Mouse (Mus musculus) spleen, postnatal 4 days (tissue): ENCODE results near the gene Neu1.
A peak's percentile ranks its signal among the peaks of the same experiment; 100 is the strongest.
"Not testable (repeated sequence)": the region's sequence is repeated elsewhere in the genome, so short reads cannot be mapped to it uniquely, and the experiment has no call there.

Experiments
- DNase-seq, 2 experiments: peaks; one replicate each; pipeline ENCODE4 v3.0.0; 2022; ENCODE audit warnings: low spot score in 2 of 2

Neu1 gene

GRCm38 (mm10) chr17:34948721-34949552, 17.9 kb downstream of the Neu1 start:
- DNase-seq: not testable (repeated sequence)

- no peak for DNase-seq
These were observed 18.5 kb downstream of the Neu1 start for GRCm38 (mm10) chr17:34949553-34949969.

GRCm38 (mm10) chr17:34950514-34951455, 19.7 kb downstream of the Neu1 start:
- DNase-seq: no peak

DNA sequence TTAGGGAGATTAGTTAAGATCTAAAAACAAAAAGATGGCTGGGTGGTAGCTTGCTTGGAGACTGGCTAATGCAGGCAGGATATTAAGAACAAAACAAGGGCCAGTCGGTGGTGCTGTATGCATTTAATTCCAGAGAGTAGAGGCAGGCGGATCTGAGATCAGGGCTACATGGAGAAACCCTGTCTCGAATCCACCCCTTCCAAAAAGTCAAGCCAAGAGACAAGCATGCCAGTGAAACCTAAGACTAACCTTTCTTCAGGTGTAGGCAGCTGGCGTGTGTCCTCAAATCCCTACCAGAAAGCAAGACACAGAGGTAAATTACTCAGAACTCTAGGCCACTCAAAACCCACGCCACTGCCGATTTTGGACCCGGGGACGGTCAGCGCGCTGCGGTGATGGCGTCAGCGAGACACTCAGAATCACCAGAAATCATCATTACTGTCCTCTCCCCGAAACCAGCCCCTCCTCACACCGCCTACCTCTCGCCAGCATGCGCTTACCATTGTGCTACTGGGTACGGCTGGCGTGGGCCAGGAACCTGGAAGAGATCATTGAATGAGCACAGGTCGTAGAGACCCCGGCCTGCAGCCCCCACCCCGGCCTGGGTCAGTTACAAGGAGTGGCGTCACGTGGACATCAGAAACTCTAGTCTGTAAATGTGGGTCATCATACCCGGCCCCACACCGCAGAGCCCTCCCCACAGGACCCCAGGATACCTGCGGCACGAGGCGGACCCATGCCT, 20.8 kb downstream of the Neu1 start:
- peak in 1 of 2 experiments; percentile 76 for DNase-seq

DNA sequence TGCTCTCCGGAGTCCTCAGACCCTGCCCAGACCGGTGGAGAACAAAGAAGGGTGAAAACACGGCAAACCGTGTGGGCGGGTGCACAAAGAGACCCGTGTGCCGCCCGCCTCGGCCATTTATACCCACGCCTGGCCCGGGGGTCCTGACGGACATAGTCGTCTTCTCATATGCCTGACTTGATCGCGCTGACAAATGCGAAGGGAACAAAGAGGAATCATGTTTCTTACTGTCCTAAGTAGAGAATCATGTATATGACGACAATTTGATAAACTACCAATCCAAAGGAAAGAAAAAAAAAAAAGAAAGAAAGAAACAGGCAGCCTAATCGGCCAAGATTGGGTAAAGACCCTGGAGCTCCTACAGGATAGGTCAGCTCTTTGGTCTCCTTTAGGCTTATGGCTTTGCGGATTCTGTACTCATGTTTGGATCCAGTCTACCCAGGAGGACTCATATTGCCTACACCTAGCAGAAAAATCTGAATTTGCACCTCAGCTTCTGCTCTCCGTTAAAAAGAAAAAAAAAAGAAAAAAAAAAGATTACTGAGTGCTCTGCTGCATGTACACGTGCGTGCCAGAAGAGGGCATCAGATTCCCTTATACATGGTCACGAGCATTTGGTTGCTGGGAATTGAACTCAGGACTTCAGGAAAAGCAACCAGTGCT, 21.5 kb downstream of the Neu1 start:
- peak; percentile 84 to 94 for DNase-seq

DNA sequence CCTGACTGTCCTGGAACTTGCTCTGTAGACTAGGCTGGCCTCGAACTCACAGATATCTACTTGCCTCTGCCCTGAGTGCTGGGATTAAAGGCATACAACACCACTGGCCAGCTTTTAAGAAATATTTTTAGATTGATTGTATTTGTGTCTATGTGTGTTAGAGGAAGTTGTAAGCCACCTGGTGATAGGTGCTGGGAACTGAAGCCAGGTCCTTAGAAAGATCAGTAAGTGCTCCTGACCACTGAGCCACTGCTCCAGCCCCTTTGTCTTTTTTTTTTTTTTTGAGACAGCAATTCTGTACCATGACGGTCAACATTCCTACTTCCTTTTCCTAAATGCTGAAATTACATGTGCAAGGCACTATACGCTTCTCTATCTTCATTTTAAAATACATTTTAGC, 22.2 kb downstream of the Neu1 start:
- no peak for DNase-seq

DNA sequence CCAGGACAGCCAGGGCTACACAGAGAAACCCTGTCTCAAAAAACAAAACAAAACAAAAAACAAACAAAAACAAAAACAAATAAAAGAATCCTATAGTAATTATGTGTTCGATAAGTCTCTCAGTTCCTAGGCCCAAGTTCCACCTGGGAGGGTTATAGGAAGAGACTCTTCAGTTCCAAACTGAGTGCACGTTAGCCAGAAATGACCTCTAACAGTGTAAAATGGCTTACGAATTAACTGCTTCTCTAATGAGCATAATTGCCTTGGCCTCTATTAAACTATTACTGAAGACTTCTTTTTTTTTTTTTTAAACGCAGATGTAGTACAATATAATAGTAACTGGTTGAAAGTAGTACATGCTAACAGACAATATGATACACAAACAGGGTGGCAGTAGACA, 22.9 kb downstream of the Neu1 start:
- DNase-seq: no peak

DNA sequence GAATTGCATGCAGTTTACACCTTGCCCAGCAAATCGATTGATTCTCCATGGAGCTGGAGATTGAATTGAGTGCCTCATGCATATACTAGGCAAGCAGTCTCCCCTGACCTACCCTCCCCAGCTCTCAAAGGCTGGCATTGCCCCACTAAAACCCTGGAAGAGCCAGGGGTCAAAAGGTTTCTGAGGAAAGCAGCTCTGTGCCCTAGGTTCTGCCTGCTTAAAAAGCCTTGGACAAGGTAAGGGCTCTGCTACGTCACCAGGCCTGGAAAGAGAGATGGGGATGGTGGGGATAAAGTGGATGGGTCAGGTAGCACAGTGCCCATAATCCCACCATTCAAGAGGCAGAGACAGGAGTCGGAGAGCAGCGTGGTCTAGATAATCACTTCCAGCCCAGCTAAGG, 23.8 kb downstream of the Neu1 start:
- no peak for DNase-seq

- no peak for DNase-seq
These were observed 24.8 kb downstream of the Neu1 start for GRCm38 (mm10) chr17:34955884-34956283.

DNA sequence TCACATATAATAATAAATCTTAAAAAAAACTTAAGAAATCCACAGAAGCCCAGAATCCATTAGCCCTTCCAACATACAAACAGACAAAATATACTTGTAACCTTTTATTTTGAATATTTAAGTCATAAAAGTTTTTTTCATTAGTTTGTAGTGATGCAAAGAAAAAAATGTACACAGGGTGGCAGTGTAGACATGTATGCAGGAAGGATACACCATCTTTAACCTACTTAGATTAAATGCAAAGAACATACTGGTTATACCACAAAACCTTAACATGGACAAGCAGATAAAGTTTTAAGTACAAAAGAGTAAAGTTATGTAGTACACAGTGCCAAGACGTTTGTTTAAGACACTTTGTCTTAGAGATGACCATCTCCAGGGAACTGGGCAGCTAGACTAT, 25.3 kb downstream of the Neu1 start:
- no peak for DNase-seq

- not testable (repeated sequence) for DNase-seq
These were observed 26.2 kb downstream of the Neu1 start for GRCm38 (mm10) chr17:34957291-34957690.

DNA sequence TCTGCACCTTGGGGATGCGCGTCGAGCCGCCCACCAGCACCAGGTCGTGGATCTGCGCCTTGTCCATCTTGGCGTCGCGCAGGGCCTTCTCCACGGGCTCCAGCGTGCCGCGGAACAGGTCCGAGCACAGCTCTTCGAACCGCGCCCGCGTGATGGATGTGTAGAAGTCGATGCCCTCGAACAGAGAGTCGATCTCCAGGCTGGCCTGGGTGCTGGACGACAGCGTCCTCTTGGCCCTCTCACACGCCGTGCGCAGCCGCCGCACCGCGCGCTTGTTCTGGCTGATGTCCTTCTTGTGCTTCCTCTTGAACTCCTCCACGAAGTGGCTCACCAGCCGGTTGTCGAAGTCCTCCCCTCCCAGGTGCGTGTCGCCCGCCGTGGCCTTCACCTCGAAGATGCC, 26.9 kb downstream of the Neu1 start:
- not testable (repeated sequence) for DNase-seq

GRCm38 (mm10) chr17:34958734-34959129, 27.7 kb downstream of the Neu1 start:
- not testable (repeated sequence) for DNase-seq

- peak; percentile 74 to 78 for DNase-seq
These were observed 28.2 kb downstream of the Neu1 start, which contains the start of gene Hspa1b for GRCm38 (mm10) chr17:34959130-34959778. Gene Hspa1b (minus strand): TSS chr17:34959238.

GRCm38 (mm10) chr17:34959881-34960515, 28.9 kb downstream of the Neu1 start:
- no peak for DNase-seq

DNA sequence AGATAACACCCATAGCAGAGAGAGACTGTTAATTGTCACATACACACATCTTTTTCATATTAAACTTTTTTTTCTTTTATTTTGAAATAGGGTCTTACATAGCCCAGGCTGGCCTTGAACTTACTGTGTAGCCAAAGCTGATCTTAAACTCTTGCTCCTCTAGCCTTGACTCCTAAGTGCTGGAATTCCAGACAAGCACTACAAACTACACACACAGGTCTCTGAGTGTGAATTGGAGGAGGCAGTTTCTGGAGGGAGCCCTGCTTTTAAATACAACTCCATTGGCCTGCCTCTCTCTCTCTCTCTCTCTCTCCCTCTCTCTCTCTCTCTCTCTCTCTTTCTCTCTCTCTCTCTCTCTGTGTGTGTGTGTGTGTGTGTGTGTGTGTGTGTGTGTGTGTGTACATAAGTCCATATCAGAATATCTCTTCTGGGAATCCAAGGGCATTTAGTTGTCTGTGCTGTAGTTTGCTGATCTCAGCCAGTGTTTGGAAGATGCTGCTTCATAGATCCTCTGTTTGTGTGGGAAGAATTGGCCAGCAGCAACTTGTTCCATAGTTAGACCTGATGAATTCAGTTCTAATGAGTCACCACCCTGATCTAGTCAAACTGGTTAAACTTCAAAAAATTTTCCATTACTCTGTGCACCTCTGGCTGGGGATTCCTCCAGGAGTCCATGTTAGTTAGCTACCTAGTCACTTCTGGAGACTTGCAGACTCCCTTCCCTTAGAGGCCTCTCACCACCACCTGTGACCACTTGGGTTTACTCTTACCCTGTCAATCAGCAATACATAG, 29.8 kb downstream of the Neu1 start:
- DNase-seq: no peak

DNA sequence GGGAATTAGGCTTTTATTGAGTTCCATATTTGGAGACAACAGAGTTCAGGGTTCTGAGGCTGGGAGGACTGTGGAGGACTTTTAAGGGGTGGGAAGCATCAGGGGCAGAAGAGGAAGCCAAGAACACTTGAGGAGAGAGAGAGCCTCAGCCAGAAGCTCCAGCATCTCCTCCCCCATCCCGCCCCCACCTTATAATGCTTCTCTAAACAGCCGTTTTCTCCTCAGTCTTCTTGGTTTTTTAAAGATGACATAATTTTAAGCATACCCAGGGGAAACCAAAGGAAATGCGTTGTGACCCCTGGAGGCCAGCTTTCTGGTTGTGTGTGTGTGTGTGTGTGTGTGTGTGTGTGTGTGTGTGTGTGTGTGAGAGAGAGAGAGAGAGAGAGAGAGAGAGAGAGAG, 31.1 kb downstream of the Neu1 start:
- DNase-seq: no peak

DNA sequence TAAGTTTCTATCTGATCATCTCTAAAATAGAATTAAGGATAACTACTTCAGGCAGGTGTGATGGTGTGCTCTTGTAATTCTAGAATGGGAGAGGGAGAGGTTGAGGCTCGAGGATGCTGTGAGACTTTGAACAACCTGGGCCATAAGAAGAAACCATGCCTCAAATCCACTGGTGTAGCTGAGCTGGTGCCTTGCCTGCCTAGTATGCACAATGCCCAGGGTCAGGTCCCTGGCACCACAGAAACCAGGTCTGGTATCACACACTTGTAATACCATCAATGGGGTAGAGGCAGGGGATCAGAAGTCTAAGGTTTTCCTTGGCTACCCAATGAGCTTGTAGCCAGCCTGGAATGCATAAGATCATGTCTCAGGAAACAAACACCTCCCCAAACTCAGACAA, 31.8 kb downstream of the Neu1 start:
- no peak for DNase-seq

DNA sequence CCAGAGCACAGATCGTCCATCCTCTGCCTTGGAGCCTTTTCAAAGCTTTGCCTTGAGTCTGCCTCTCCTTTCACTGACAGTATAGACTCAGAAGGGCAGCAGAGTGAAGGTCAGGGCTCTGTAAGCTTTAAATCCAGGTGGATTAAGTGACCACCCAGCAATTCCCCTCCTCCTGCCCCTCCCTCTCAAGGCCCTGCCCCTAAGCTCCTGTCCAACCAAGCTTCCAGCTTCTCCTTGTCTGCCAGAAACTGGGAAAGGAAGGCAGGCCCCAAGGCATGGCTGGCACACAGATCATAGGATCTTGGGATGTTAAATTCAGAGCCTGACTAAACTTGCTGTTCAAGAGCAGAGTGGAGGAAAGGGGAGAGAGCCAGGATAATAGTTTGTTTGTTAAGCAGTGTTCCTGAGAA, 33.6 kb downstream of the Neu1 start:
- no peak for DNase-seq
